Comparison of ENCODE assay signal across 8 mouse cellular contexts in the genomic region with DNA sequence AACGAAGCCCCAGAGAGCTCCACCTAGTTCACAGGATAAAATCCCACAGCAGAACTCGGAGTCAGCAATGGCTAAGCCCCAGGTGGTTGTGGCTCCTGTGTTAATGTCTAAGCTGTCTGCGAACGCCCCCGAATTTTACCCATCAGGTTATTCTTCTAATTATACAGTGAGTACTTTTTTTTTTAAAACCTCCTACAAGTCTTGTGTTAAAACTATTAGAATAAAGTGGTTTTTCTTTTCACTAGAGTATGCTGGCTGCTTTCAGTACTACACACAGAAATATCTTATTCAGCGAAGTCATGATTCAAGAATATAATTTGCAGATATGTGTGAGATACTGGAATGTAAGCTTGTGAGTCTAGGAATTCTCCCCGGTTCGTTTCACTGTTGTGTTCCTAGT. TPM values are rescaled to one million over a fixed set of nuclear protein-coding genes. Genes with fewer than 3 reads are reported as not detected.
DNase-seq lines count a peak whose midpoint lies in the region; ATAC-seq and TF ChIP-seq lines count a peak whose summit lies in the region.

No protein-coding gene starts in this region.

- H3K36me3 ChIP-seq in forebrain, embryonic 14.5 days (ENCODE audit: control insufficient read depth, insufficient read depth, low read length) = peaks cover 13% of the 10 kb centered on the region; the same call in 1 of the 2 replicates
- peaks cover 19% of the 10 kb centered on the region; the same call in 1 of the 2 replicates for H3K36me3 ChIP-seq in limb, embryonic 12.5 days
- H3K36me3 ChIP-seq in neural tube, embryonic 14.5 days (ENCODE audit: control insufficient read depth, insufficient read depth, low read length) = peaks cover 9% of the 10 kb centered on the region; the same call in 1 of the 2 replicates

- TF ChIP-seq CTCF in bone marrow macrophage, adult 2 months (IDR thresholded peaks at IDR 0.05; ENCODE audit: low read depth, low read length) = no peak

- H3K4me1 ChIP-seq in bone marrow macrophage, adult 2 months (ENCODE audit: control insufficient read depth, insufficient read depth, low read length) = peaks cover 21% of the 10 kb centered on the region
- peaks cover 26% of the 10 kb centered on the region for H3K4me1 ChIP-seq in forebrain, embryonic 14.5 days (ENCODE audit: control insufficient read depth, insufficient read depth, low read length)
- peaks cover 19% of the 10 kb centered on the region for H3K4me1 ChIP-seq in limb, embryonic 12.5 days (replicated peaks)
- peaks cover 18% of the 10 kb centered on the region for H3K4me1 ChIP-seq in neural tube, embryonic 14.5 days (ENCODE audit: control insufficient read depth, insufficient read depth, low read length)

- 17% methylated on average over 8 of the region's 8 CpGs for WGBS in forebrain, embryonic 14.5 days
- WGBS in limb, embryonic 12.5 days = 25% methylated on average over 8 of the region's 8 CpGs
- WGBS in neural tube, embryonic 14.5 days = 24% methylated on average over 8 of the region's 8 CpGs

- no peak for ATAC-seq in forebrain, embryonic 14.5 days
- ATAC-seq in limb, embryonic 12.5 days (ENCODE audit: insufficient number of reproducible peaks, insufficient read depth, low FRiP score, low TSS enrichment, low read depth) = no peak
- ATAC-seq in neural tube, embryonic 14.5 days (ENCODE audit: low read depth) = no peak

- peak overlapping the region; percentile 86 for H3K4me3 ChIP-seq in bone marrow macrophage, adult 2 months (ENCODE audit: insufficient read depth, low read length)
- peak overlapping the region; percentile 95 for H3K4me3 ChIP-seq in forebrain, embryonic 14.5 days (ENCODE audit: low read depth, low read length)
- H3K4me3 ChIP-seq in limb, embryonic 12.5 days (replicated peaks) = peak overlapping the region; percentile 97
- H3K4me3 ChIP-seq in neural tube, embryonic 14.5 days (ENCODE audit: low read depth, low read length) = peak overlapping the region; percentile 97

- peak; percentile 23 to 29 for DNase-seq in left cerebral cortex, postnatal 14 days (ENCODE audit: low spot score in 2 of 2)
- DNase-seq in left cerebral cortex, adult 9 months (ENCODE audit: low spot score in 2 of 2) = no peak
- peak; percentile 52 for DNase-seq in forebrain, embryonic 14.5 days (ENCODE audit: low spot score)
- DNase-seq in ovary, postnatal 10 days (ENCODE audit: low spot score) = no peak
- no peak for DNase-seq in adrenal gland, postnatal 25 days

- TF ChIP-seq POLR2A in bone marrow macrophage, adult 2 months (IDR thresholded peaks at IDR 0.05; ENCODE audit: borderline replicate concordance, low read depth, low read length) = no peak

- H3K9ac ChIP-seq in forebrain, embryonic 14.5 days (ENCODE audit: low read length) = peak overlapping the region; percentile 100
- peak overlapping the region; percentile 100 for H3K9ac ChIP-seq in limb, embryonic 12.5 days (replicated peaks)
- H3K9ac ChIP-seq in neural tube, embryonic 14.5 days (replicated peaks; ENCODE audit: low read depth, low read length) = peak overlapping the region; percentile 100

- H3K9me3 ChIP-seq in forebrain, embryonic 14.5 days (replicated peaks; ENCODE audit: control insufficient read depth, low read length) = no peaks in the 10 kb centered on the region
- no peaks in the 10 kb centered on the region for H3K9me3 ChIP-seq in limb, embryonic 12.5 days
- no peaks in the 10 kb centered on the region for H3K9me3 ChIP-seq in neural tube, embryonic 14.5 days (ENCODE audit: control insufficient read depth, low read length)

- H3K4me2 ChIP-seq in forebrain, embryonic 14.5 days (ENCODE audit: low read length) = peak overlapping the region; percentile 52
- peak overlapping the region; percentile 66 for H3K4me2 ChIP-seq in limb, embryonic 12.5 days
- peak overlapping the region; percentile 50 for H3K4me2 ChIP-seq in neural tube, embryonic 14.5 days (ENCODE audit: low read depth, low read length)

- H3K27ac ChIP-seq in bone marrow macrophage, adult 2 months (ENCODE audit: insufficient read depth, low read depth, low read length) = no peak overlapping the region
- H3K27ac ChIP-seq in forebrain, embryonic 14.5 days (ENCODE audit: low read depth, low read length) = peak overlapping the region; percentile 99; the same call in 1 of the 2 replicates
- peak overlapping the region; percentile 100 for H3K27ac ChIP-seq in limb, embryonic 12.5 days
- H3K27ac ChIP-seq in neural tube, embryonic 14.5 days (ENCODE audit: low read depth, low read length) = peak overlapping the region; percentile 94; the same call in 1 of the 2 replicates

- H3K27me3 ChIP-seq in forebrain, embryonic 14.5 days (replicated peaks; ENCODE audit: control insufficient read depth, insufficient read depth, low read length) = no peaks in the 10 kb centered on the region
- no peaks in the 10 kb centered on the region for H3K27me3 ChIP-seq in limb, embryonic 12.5 days
- H3K27me3 ChIP-seq in neural tube, embryonic 14.5 days (ENCODE audit: control insufficient read depth, insufficient read depth, low read length) = no peaks in the 10 kb centered on the region

- intact Hi-C loops in left cerebral cortex, postnatal 14 days (cut with DNase I) = no loop called here

RNA-seq across cellular contexts. Expression of gene Paip1, which starts 1.8 kb away (rescaled TPM):
- 100 to 1,000 TPM in 1 of 2 experiments, 10 to 100 TPM in 1; 96.3 to 101 TPM for total RNA-seq in left cerebral cortex, postnatal 14 days (2021)
- polyA plus RNA-seq in bone marrow macrophage, adult 2 months (2012; ENCODE audit: insufficient read depth, insufficient read length, missing spikeins) = 132 and 141 TPM in 2 replicates
- polyA plus RNA-seq in forebrain, embryonic 14.5 days (2014; fragmentation: Nextera tagmentation; extraction: Ambion mirVana) = 141 and 148 TPM in 2 replicates
- polyA plus RNA-seq in limb, embryonic 12.5 days (2016; fragmentation: Nextera tagmentation; extraction: Ambion mirVana) = 89.0 and 117 TPM in 2 replicates
- polyA plus RNA-seq in neural tube, embryonic 14.5 days (2014; fragmentation: Nextera tagmentation; extraction: Ambion mirVana) = 156 and 170 TPM in 2 replicates
- total RNA-seq in adrenal gland, postnatal 25 days (2021) = 116 and 143 TPM in 2 replicates

RNA-seq across cellular contexts. Expression of gene 4833420G17Rik, which starts 32.4 kb away (rescaled TPM):
- 10 to 100 TPM; 20.1 to 23.6 TPM for total RNA-seq in left cerebral cortex, postnatal 14 days (2021)
- polyA plus RNA-seq in bone marrow macrophage, adult 2 months (2012; ENCODE audit: insufficient read depth, insufficient read length, missing spikeins) = 90.1 and 95.6 TPM in 2 replicates
- 110 and 125 TPM in 2 replicates for polyA plus RNA-seq in forebrain, embryonic 14.5 days (2014; fragmentation: Nextera tagmentation; extraction: Ambion mirVana)
- polyA plus RNA-seq in limb, embryonic 12.5 days (2016; fragmentation: Nextera tagmentation; extraction: Ambion mirVana) = 93.8 and 101 TPM in 2 replicates
- 98.6 and 122 TPM in 2 replicates for polyA plus RNA-seq in neural tube, embryonic 14.5 days (2014; fragmentation: Nextera tagmentation; extraction: Ambion mirVana)
- total RNA-seq in adrenal gland, postnatal 25 days (2021) = 22.2 and 23.2 TPM in 2 replicates

RNA-seq across cellular contexts. Expression of gene Tmem267, which starts 57.7 kb away (rescaled TPM):
- total RNA-seq in left cerebral cortex, postnatal 14 days (2021) = 10 to 100 TPM; 19.2 to 25.0 TPM
- polyA plus RNA-seq in bone marrow macrophage, adult 2 months (2012; ENCODE audit: insufficient read depth, insufficient read length, missing spikeins) = 3.4 and 4.4 TPM in 2 replicates
- 1.7 and 4.5 TPM in 2 replicates for polyA plus RNA-seq in forebrain, embryonic 14.5 days (2014; fragmentation: Nextera tagmentation; extraction: Ambion mirVana)
- polyA plus RNA-seq in limb, embryonic 12.5 days (2016; fragmentation: Nextera tagmentation; extraction: Ambion mirVana) = 0.96 and 1.5 TPM in 2 replicates
- polyA plus RNA-seq in neural tube, embryonic 14.5 days (2014; fragmentation: Nextera tagmentation; extraction: Ambion mirVana) = 5.5 and 5.7 TPM in 2 replicates
- 13.7 and 14.6 TPM in 2 replicates for total RNA-seq in adrenal gland, postnatal 25 days (2021)

RNA-seq across cellular contexts. Expression of gene 3110070M22Rik, which starts 58.0 kb away (rescaled TPM):
- total RNA-seq in left cerebral cortex, postnatal 14 days (2021) = 1 to 10 TPM; 2.7 to 4.3 TPM
- 0.50 and 1.2 TPM in 2 replicates for polyA plus RNA-seq in bone marrow macrophage, adult 2 months (2012; ENCODE audit: insufficient read depth, insufficient read length, missing spikeins)
- polyA plus RNA-seq in forebrain, embryonic 14.5 days (2014; fragmentation: Nextera tagmentation; extraction: Ambion mirVana) = 0.40 and 4.1 TPM in 2 replicates
- 1.1 and 1.7 TPM in 2 replicates for polyA plus RNA-seq in limb, embryonic 12.5 days (2016; fragmentation: Nextera tagmentation; extraction: Ambion mirVana)
- 2.6 TPM in 2 replicates for polyA plus RNA-seq in neural tube, embryonic 14.5 days (2014; fragmentation: Nextera tagmentation; extraction: Ambion mirVana)
- 1.4 and 2.7 TPM in 2 replicates for total RNA-seq in adrenal gland, postnatal 25 days (2021)

Comparison
In these comparisons a context has a peak if more than half of its experiments do, and no peak if none do; other contexts are left out.
1. DNase-seq: peak in left cerebral cortex, postnatal 14 days (2 of 2) and forebrain, embryonic 14.5 days (single experiment); none in left cerebral cortex, adult 9 months (0 of 2), ovary, postnatal 10 days (single experiment) and adrenal gland, postnatal 25 days (single experiment).
2. Peak in every context shown above with its lines, with median percentiles within 50 percentile points of each other: H3K4me3 ChIP-seq, H3K4me2 ChIP-seq and H3K9ac ChIP-seq.